Mouse (Mus musculus): ENCODE results near the gene Gm20388.

DNA sequence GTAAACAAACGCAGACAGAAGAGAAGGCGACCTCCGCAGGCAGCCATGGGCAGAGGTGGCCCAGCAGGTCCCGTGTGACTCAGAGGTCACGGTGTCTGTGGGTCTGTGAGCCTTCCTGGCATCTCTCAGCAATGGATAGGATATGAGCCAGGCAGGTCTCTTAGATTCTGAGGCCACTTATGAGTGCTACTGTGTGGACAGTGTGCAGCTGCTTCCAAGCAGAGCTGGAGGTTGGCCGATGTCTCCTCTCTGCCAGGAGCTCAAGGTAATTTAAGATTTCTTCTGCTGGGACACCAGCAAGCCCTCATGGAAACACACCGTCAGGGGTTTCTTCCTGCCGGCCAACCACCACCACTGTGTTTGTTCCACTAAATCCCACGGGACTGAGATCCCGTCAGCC is 4397.1 kb downstream of the Gm20388 start:
- TF ChIP-seq TAL1 (conservative IDR thresholded peaks at IDR 0.05; ENCODE audit: low read depth, low read length) (no peak), CTCF (IDR thresholded peaks at IDR 0.05; ENCODE audit: low read depth, low read length) (no peak)

All from G1E (cell line).